Mouse (Mus musculus) midbrain, embryonic 16.5 days (tissue): ENCODE results near the gene Vmn1r121. TPM values are rescaled to one million over a fixed set of nuclear protein-coding genes. Genes with fewer than 3 reads are reported as not detected.
"Not testable (repeated sequence)": the region's sequence is repeated elsewhere in the genome, so short reads cannot be mapped to it uniquely, and the experiment has no call there.

Source experiments
- ATAC-seq: fragments of 200-750 bp; cut with Nextera tagmentation; 2 replicates; pipeline ENCODE4 v1.8.0; 2017; ENCODE audit warnings: moderate TSS enrichment
- H3K27ac ChIP-seq: fragments of 300-500 bp; sonication (generic); 2 replicates; pipeline ENCODE4 v1.5.1; 2014; ENCODE audit warnings: mild to moderate bottlenecking, low read length, mixed read lengths
- H3K27me3 ChIP-seq: fragments of 300-500 bp; sonication (generic); 2 replicates; pipeline ENCODE4 v1.6.1; 2014; ENCODE audit warnings: low read depth, low read length, mixed read lengths; ENCODE audit not compliant: control insufficient read depth, insufficient read depth
- H3K36me3 ChIP-seq: fragments of 300-500 bp; sonication (generic); 2 replicates; pipeline ENCODE4 v1.6.1; 2014; ENCODE audit warnings: mild to moderate bottlenecking, low read length, moderate library complexity, mixed read lengths; ENCODE audit not compliant: control insufficient read depth, insufficient read depth
- H3K4me1 ChIP-seq: fragments of 300-500 bp; sonication (generic); 2 replicates; pipeline ENCODE4 v1.6.1; 2014; ENCODE audit warnings: mild to moderate bottlenecking, low read length, mixed read lengths; ENCODE audit not compliant: control insufficient read depth, insufficient read depth
- H3K4me2 ChIP-seq: fragments of 300-500 bp; sonication (generic); 2 replicates; pipeline ENCODE4 v1.6.1; 2014; ENCODE audit warnings: mild to moderate bottlenecking, low read length, mixed read lengths
- H3K4me3 ChIP-seq: fragments of 300-500 bp; sonication (generic); 2 replicates; pipeline ENCODE4 v1.5.1; 2014; ENCODE audit warnings: low read depth, mild to moderate bottlenecking, low read length, moderate library complexity, mixed read lengths
- H3K9ac ChIP-seq: fragments of 300-500 bp; sonication (generic); 2 replicates; pipeline ENCODE4 v1.6.1; 2014; ENCODE audit warnings: low read depth, low read length, mixed read lengths
- H3K9me3 ChIP-seq: fragments of 300-500 bp; sonication (generic); replicated peaks from 2 replicates; pipeline ENCODE4 v1.6.1; 2014; ENCODE audit warnings: mild to moderate bottlenecking, low read length, mixed read lengths; ENCODE audit not compliant: control insufficient read depth, poor library complexity, severe bottlenecking
- WGBS: fragments of 180-500 bp; shearing (Covaris S2); extraction: QIAGEN DNeasy Blood & Tissue Kit; methylation state at CpG from one replicate; pipeline ENCODE4 v1.1.7; 2014; 5-methylcytosine and 5-hydroxymethylcytosine counted together
- polyA plus RNA-seq: library from polyadenylated mRNA; unstranded; fragments of >200 nt; fragmentation: Nextera tagmentation; extraction: Ambion mirVana; gene quantifications from 2 replicates; pipeline ENCODE4 v1.2.1, GENCODE M21; 2015

Gene Vmn1r121
- not detected in 2 replicates for polyA plus RNA-seq

DNA sequence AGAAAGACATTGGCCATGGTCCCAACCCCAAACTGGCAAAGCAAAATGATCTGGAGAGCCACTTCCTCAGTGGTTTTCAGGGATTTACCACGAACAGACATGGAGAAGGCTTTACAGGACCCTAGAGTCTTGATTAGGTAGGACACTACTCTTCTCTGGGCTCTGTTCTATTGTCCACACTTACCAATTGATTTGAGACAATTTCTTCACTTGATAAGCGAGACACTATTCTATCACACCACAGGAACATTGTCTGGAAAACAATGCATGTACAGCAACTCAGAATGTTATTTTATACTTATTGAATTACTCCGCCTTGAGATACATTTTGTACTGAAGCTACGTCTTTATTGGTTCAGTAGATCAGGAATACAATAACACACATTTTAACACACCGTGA lies at the start of gene Vmn1r121:
Gene Vmn1r121 (minus strand): TSS at position 101 of the 400 bp plus-strand sequence.
- not testable (repeated sequence) for H3K27me3 ChIP-seq, H3K9me3 ChIP-seq, H3K9ac ChIP-seq, H3K36me3 ChIP-seq, H3K27ac ChIP-seq, H3K4me1 ChIP-seq, ATAC-seq, H3K4me2 ChIP-seq, H3K4me3 ChIP-seq
- 72% methylated on average over 4 of the region's 5 CpGs for WGBS

DNA sequence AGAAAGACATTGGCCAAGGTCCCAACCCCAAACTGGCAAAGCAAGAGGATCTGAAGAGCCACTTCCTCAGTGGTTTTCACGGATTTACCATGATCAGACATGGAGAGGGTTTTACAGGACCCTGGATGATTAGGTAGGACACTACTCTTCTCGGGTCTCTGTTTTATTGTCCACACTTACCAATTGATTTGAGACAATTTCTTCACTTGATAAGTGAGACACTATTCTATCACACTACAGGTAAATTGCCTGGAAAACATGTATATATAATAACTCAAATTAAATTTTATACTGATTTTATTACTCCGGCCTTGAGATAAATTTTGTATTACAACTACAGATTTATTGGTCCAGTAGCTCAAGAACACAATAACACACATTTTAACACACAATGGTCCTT lies 35.7 kb upstream of the Vmn1r121 start, which contains the start of gene Vmn1r122:
Gene Vmn1r122 (minus strand): TSS at position 101 of the 400 bp plus-strand sequence.
- H3K9ac ChIP-seq, H3K4me3 ChIP-seq, H3K4me1 ChIP-seq, H3K4me2 ChIP-seq, H3K27me3 ChIP-seq, H3K9me3 ChIP-seq, H3K27ac ChIP-seq, ATAC-seq, H3K36me3 ChIP-seq: not testable (repeated sequence)
- 58% methylated on average over 2 of the region's 3 CpGs for WGBS

DNA sequence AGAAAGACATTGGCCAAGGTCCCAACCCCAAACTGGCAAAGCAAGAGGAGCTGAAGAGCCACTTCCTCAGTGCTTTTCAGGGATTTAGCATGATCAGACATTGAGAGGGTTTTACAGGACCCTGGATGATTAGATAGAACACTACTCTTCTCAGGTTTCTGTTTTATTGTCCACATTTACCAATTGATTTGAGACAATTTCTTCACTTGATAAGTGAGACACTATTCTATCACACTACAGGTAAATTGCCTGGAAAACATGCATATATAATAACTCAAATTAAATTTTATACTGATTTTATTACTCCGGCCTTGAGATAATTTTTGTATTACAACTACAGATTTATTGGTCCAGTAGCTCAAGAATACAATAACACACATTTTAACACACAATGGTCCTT lies 44.6 kb downstream of the Vmn1r121 start, which contains the start of gene Vmn1r120:
Gene Vmn1r120 (minus strand): TSS at position 101 of the 400 bp plus-strand sequence.
- not testable (repeated sequence) for H3K27me3 ChIP-seq, H3K4me2 ChIP-seq, H3K27ac ChIP-seq, H3K9ac ChIP-seq, H3K36me3 ChIP-seq, H3K4me1 ChIP-seq, H3K4me3 ChIP-seq, ATAC-seq, H3K9me3 ChIP-seq
- WGBS: 89% methylated on average over 1 of the region's 1 CpGs

Other genes starting within 250 kb of the Vmn1r121 start
- not detected in 2 replicates for gene Vmn1r116, start 226.3 kb downstream of the Vmn1r121 start, polyA plus RNA-seq
- not detected in 2 replicates for gene Vmn1r117, start 214.4 kb downstream of the Vmn1r121 start, polyA plus RNA-seq
- not detected in 2 replicates for gene Vmn1r118, start 186.2 kb downstream of the Vmn1r121 start, polyA plus RNA-seq
- not detected in 2 replicates for gene Vmn1r119, start 86.1 kb downstream of the Vmn1r121 start, polyA plus RNA-seq
- gene Vmn1r120, start 44.7 kb downstream of the Vmn1r121 start, polyA plus RNA-seq: not detected in 2 replicates
- not detected in 2 replicates for gene Vmn1r122, start 35.6 kb upstream of the Vmn1r121 start, polyA plus RNA-seq
- not detected in 2 replicates for gene Vmn1r123, start 63.7 kb upstream of the Vmn1r121 start, polyA plus RNA-seq
- gene Gm5157, start 91.9 kb upstream of the Vmn1r121 start, polyA plus RNA-seq: not detected in 2 replicates
- not detected in 2 replicates for gene Vmn1r124, start 162.1 kb upstream of the Vmn1r121 start, polyA plus RNA-seq
- gene Vmn1r125, start 173.7 kb upstream of the Vmn1r121 start, polyA plus RNA-seq: not detected in 2 replicates
- not detected in 2 replicates for gene Vmn1r126, start 203.0 kb upstream of the Vmn1r121 start, polyA plus RNA-seq
- not detected in 2 replicates for gene Vmn1r127, start 221.3 kb upstream of the Vmn1r121 start, polyA plus RNA-seq